Mouse (Mus musculus) hindbrain, embryonic 16.5 days (tissue): ENCODE results near the gene Fyttd1. TPM values are rescaled to one million over a fixed set of nuclear protein-coding genes. Genes with fewer than 3 reads are reported as not detected.

Source experiments
- ATAC-seq: fragments of 200-750 bp; cut with Nextera tagmentation; 2 replicates; pipeline ENCODE4 v1.8.0; 2017; ENCODE audit warnings: moderate TSS enrichment, moderate library complexity
- H3K27ac ChIP-seq: fragments of 300-500 bp; sonication (generic); 2 replicates; pipeline ENCODE4 v1.5.1; 2014; ENCODE audit warnings: low read depth, mild to moderate bottlenecking, control low read depth, low read length, moderate library complexity
- H3K27me3 ChIP-seq: fragments of 300-500 bp; sonication (generic); replicated peaks from 2 replicates; pipeline ENCODE4 v1.6.1; 2014; ENCODE audit warnings: low read length; ENCODE audit not compliant: control insufficient read depth, insufficient read depth
- H3K36me3 ChIP-seq: fragments of 300-500 bp; sonication (generic); 2 replicates; pipeline ENCODE4 v1.6.1; 2014; ENCODE audit warnings: mild to moderate bottlenecking, low read length, moderate library complexity, mixed read lengths; ENCODE audit not compliant: control insufficient read depth, insufficient read depth
- H3K4me1 ChIP-seq: fragments of 300-500 bp; sonication (generic); 2 replicates; pipeline ENCODE4 v1.6.1; 2014; ENCODE audit warnings: low read depth, low read length; ENCODE audit not compliant: control insufficient read depth, insufficient read depth
- H3K4me2 ChIP-seq: fragments of 300-500 bp; sonication (generic); 2 replicates; pipeline ENCODE4 v1.6.1; 2014; ENCODE audit warnings: mild to moderate bottlenecking, low read length, control low read depth, moderate library complexity
- H3K4me3 ChIP-seq: fragments of 300-500 bp; sonication (generic); 2 replicates; pipeline ENCODE4 v1.5.1; 2014; ENCODE audit warnings: mild to moderate bottlenecking, low read length, control low read depth, moderate library complexity
- H3K9ac ChIP-seq: fragments of 300-500 bp; sonication (generic); 2 replicates; pipeline ENCODE4 v1.6.1; 2014; ENCODE audit warnings: low read depth, mild to moderate bottlenecking, control low read depth, low read length, moderate library complexity
- H3K9me3 ChIP-seq: fragments of 300-500 bp; sonication (generic); 2 replicates; pipeline ENCODE4 v1.6.1; 2014; ENCODE audit warnings: mild to moderate bottlenecking, low read length, moderate library complexity; ENCODE audit not compliant: control insufficient read depth
- WGBS: fragments of 180-500 bp; shearing (Covaris S2); extraction: QIAGEN DNeasy Blood & Tissue Kit; methylation state at CpG from one replicate; pipeline ENCODE4 v1.1.7; 2014; 5-methylcytosine and 5-hydroxymethylcytosine counted together
- polyA plus RNA-seq: library from polyadenylated mRNA; unstranded; fragments of >200 nt; fragmentation: Nextera tagmentation; extraction: Ambion mirVana; gene quantifications from 2 replicates; pipeline ENCODE4 v1.2.1, GENCODE M21; 2015

Fyttd1 gene
- polyA plus RNA-seq, 1 experiment from 2014 or later: 103 TPM

DNA sequence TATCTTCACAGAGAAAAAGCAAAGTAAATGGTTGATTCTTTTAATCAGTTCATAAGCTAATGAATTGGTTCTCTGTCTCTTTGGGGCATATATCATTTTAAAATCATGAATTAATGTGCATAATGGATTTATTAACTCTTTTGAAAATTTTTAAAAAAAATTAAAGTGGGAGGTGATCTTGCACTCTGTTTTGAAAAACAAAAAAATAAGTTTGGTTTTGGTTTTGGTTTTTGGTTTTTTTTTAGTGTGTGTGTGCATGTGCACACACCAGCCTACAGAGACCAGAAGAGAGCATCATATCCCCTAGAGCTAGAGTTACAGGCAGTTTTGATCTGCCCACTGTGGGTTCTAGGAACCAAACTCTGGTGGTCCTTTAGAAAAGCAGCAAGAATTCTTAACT is 72.0 kb downstream of the Fyttd1 start:
- H3K36me3 ChIP-seq: no peaks in the 10 kb centered on the region; the same call in 1 of the 2 replicates
- ATAC-seq: no peak
- H3K27ac ChIP-seq: no peak overlapping the region
- no peak overlapping the region for H3K9ac ChIP-seq
- no peaks in the 10 kb centered on the region for H3K4me1 ChIP-seq
- H3K4me2 ChIP-seq: no peak overlapping the region
- 0 out of 2 replicates have a peak, but pooled peaks cover 2% of the 10 kb centered on the region for H3K9me3 ChIP-seq
- no peak overlapping the region for H3K4me3 ChIP-seq
- H3K27me3 ChIP-seq: no peaks in the 10 kb centered on the region

DNA sequence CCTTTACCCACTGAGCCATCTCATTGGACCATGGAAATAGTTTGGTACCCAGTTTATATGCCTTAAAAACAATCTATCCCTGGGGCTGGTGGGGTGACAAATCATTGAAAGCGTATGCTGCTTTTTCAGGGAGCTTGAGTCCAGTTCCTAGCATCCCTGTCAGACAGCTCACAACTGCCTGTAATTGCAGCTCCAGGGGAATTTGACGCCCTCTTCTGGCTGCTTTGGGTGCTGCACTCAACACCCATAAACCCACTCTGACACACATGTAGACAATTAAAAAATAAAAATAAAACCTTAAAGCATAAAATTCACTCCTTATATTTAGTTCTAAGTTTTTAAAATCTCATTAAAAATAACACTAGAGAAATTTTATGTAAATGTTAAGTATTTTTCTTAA is 73.8 kb downstream of the Fyttd1 start:
- ATAC-seq: no peak
- H3K9ac ChIP-seq: no peak overlapping the region
- H3K9me3 ChIP-seq: 0 out of 2 replicates have a peak, but pooled peaks cover 2% of the 10 kb centered on the region
- H3K36me3 ChIP-seq: peaks cover 4% of the 10 kb centered on the region; the same call in 1 of the 2 replicates
- H3K4me3 ChIP-seq: no peak overlapping the region
- H3K27ac ChIP-seq: no peak overlapping the region
- no peak overlapping the region for H3K4me2 ChIP-seq
- no peaks in the 10 kb centered on the region for H3K27me3 ChIP-seq
- H3K4me1 ChIP-seq: no peaks in the 10 kb centered on the region
- WGBS: 88% methylated on average over 2 of the region's 2 CpGs

DNA sequence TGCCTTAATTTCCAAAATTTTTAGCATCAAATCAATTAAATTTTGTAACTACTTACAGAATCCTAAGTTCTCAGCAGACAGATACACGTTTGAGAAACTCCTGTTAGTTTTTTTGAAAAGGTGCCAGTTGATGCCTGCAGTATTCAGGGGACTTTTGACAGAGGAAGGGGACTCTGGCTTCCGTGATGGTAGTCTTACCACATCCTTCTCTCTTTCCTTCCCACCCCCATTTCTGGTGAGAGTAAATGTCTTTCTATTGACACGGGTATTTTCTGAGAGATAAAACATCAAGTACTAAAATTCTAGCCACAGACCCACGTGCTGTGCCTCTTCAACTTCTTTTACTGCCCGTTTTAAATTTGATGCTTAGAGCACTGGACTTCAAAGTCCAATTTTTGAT is 76.5 kb downstream of the Fyttd1 start:
- WGBS: 82% methylated on average over 5 of the region's 5 CpGs
- Histone ChIP-seq H3K4me2 (no peak overlapping the region), H3K27ac (no peak overlapping the region), H3K9me3 (0 out of 2 replicates have a peak, but pooled peaks cover 2% of the 10 kb centered on the region), H3K9ac (no peak overlapping the region), H3K4me3 (no peak overlapping the region), H3K4me1 (no peaks in the 10 kb centered on the region), H3K27me3 (no peaks in the 10 kb centered on the region), H3K36me3 (peaks cover 4% of the 10 kb centered on the region; the same call in 1 of the 2 replicates)
- ATAC-seq: no peak

DNA sequence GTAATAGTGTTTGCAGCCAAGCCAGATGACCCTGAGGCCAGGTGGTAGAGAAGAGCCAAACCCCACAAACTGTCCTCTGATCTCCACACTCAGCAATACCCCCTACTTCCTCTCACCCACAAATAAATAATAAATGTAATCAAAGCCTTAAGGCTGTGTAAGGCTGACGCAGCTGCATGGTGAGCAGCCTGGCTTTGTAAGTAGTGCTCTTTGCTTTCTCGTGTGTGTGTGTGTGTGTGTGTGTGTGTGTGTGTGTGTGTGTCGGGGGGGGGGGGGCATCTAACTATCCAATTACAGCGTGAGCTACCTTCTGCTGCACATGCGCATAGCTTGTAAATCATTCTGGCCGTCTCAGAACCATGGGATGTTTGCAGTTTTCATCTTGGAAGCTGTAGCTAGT is 77.0 kb downstream of the Fyttd1 start:
- no peak overlapping the region for H3K9ac ChIP-seq
- no peak for ATAC-seq
- no peaks in the 10 kb centered on the region for H3K4me1 ChIP-seq
- H3K27ac ChIP-seq: no peak overlapping the region
- peaks cover 4% of the 10 kb centered on the region; the same call in 1 of the 2 replicates for H3K36me3 ChIP-seq
- H3K4me3 ChIP-seq: no peak overlapping the region
- WGBS: 66% methylated on average over 5 of the region's 6 CpGs
- no peak overlapping the region for H3K4me2 ChIP-seq
- H3K27me3 ChIP-seq: no peaks in the 10 kb centered on the region
- 0 out of 2 replicates have a peak, but pooled peaks cover 2% of the 10 kb centered on the region for H3K9me3 ChIP-seq

DNA sequence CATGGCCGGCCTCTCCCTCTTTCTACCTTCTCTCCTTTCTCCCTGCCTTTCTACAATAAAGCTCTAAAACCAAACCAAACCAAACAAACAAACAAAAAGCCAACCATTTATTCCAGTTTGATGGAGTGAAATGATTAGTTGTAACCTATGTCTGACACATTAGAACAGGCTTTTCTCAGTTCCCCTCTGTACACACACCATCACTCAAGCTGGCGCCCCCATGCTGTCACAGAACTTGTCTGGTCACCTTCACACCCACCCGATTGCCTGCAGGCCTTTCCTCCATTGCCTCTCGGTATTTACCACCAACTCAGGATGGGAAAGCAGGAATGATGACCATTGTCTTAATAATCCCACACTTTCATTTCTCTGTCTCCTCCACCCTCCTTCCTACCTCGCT is 79.6 kb downstream of the Fyttd1 start:
- ATAC-seq: no peak
- WGBS: 71% methylated on average over 5 of the region's 5 CpGs

More for the DNA sequence above, 79.6 kb downstream of the Fyttd1 start:
- Histone ChIP-seq H3K4me1 (no peaks in the 10 kb centered on the region), H3K9ac (no peak overlapping the region), H3K27me3 (no peaks in the 10 kb centered on the region), H3K4me3 (no peak overlapping the region), H3K9me3 (no peaks in the 10 kb centered on the region), H3K4me2 (no peak overlapping the region), H3K36me3 (0 out of 2 replicates have a peak, but pooled peaks cover 6% of the 10 kb centered on the region), H3K27ac (no peak overlapping the region)

Other genes with a start within 250 kb of the Fyttd1 start
- 19.3 and 22.6 TPM in 2 replicates for gene Tnk2, start 233.6 kb upstream of the Fyttd1 start, polyA plus RNA-seq
- gene Muc4, start 141.6 kb upstream of the Fyttd1 start, polyA plus RNA-seq: not detected in 2 replicates
- not detected in 2 replicates for gene Muc20, start 80.1 kb upstream of the Fyttd1 start, polyA plus RNA-seq
- not detected in 2 replicates for gene Smbd1, start 67.0 kb upstream of the Fyttd1 start, polyA plus RNA-seq
- gene Rubcn, start 266 bp downstream of the Fyttd1 start, polyA plus RNA-seq: 35.3 and 42.6 TPM in 2 replicates
- gene Lrch3, start 36.6 kb downstream of the Fyttd1 start, polyA plus RNA-seq: 25.7 and 33.6 TPM in 2 replicates
- 7.5 and 7.9 TPM in 2 replicates for gene Iqcg, start 178.7 kb downstream of the Fyttd1 start, polyA plus RNA-seq
- 370 and 392 TPM in 2 replicates for gene Rpl35a, start 179.0 kb downstream of the Fyttd1 start, polyA plus RNA-seq
- gene Lmln, start 185.0 kb downstream of the Fyttd1 start, polyA plus RNA-seq: 3.2 and 4.1 TPM in 2 replicates